Mouse (Mus musculus) CD8-positive naive resting alpha-beta T cell, adult 57 days (primary cell): ENCODE results near the gene Qsox2. TPM values are rescaled to one million over a fixed set of nuclear protein-coding genes. Genes with fewer than 3 reads are reported as not detected.

Source experiments
- total RNA-seq: library from RNA; stranded (reverse); gene quantifications from one replicate; pipeline ENCODE4 v1.2.4, GENCODE M21; 2023

Gene Qsox2
- total RNA-seq: 8.5 TPM

DNA sequence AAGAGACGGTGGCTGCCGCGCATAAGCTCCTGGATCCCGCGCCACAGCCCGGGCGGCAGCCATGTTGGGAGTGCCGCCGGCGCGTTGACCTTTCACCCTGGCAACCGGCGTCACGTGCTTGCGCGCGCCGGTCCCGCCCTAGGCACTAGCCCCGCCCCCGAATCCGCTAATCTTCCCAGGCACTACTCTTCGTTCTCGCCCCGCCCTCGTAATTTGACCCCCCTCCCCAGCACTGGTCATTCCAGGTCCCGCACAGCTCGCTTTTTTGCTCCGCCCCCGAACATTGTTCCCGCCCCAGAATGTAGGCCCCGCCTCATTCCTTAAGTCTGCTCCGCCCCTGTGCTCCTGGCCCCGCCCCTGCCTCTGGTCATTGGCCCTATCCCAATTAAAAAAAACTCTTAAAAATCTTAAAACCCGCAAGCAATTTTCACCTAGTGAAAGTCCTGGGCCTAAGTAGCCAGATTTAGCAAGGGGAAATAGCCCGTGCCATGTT, at the start of gene Qsox2:
TSS of gene Qsox2 (minus strand) at position 236 of the 493 bp plus-strand sequence.

GRCm38 (mm10) chr2:26208126-26208789, 29.1 kb downstream of the Qsox2 start, which contains the start of gene Lhx3:
TSS of gene Lhx3 (minus strand) at chr2:26208289.

Other genes starting within 250 kb of the Qsox2 start
- 36.3 TPM for gene Ubac1, start 215.8 kb downstream of the Qsox2 start, total RNA-seq
- gene Nacc2, start 114.3 kb downstream of the Qsox2 start, total RNA-seq: 7.5 TPM
- not detected for gene Lhx3, start 29.2 kb downstream of the Qsox2 start, total RNA-seq
- gene Ccdc187, start 57.0 kb upstream of the Qsox2 start, total RNA-seq: not detected
- gene Gpsm1, start 78.0 kb upstream of the Qsox2 start, total RNA-seq: 25.1 TPM
- 6.6 TPM for gene Dnlz, start 114.6 kb upstream of the Qsox2 start, total RNA-seq
- 1.3 TPM for gene Card9, start 123.4 kb upstream of the Qsox2 start, total RNA-seq
- gene Snapc4, start 143.1 kb upstream of the Qsox2 start, total RNA-seq: 105 TPM
- 125 TPM for gene Entr1, start 151.8 kb upstream of the Qsox2 start, total RNA-seq
- 69.1 TPM for gene Pmpca, start 151.8 kb upstream of the Qsox2 start, total RNA-seq
- gene Inpp5e, start 171.7 kb upstream of the Qsox2 start, total RNA-seq: 28.0 TPM
- 79.0 TPM for gene Sec16a, start 207.7 kb upstream of the Qsox2 start, total RNA-seq